Mouse (Mus musculus) ES-CJ7 (cell line): ENCODE results near the gene Lrig1.
A peak's percentile ranks its signal among the peaks of the same experiment; 100 is the strongest.
"Not testable (repeated sequence)": the region's sequence is repeated elsewhere in the genome, so short reads cannot be mapped to it uniquely, and the experiment has no call there.

Source experiments
- DNase-seq: peaks from one replicate; pipeline ENCODE4 v3.0.0; 2011; ENCODE audit warnings: low read depth, low spot score

Gene Lrig1

GRCm38 (mm10) chr6:94577991-94578390 is 122.0 kb downstream of the Lrig1 start:
- DNase-seq = no peak

- no peak for DNase-seq
Observed at GRCm38 (mm10) chr6:94575526-94576166, 124.3 kb downstream of the Lrig1 start.

GRCm38 (mm10) chr6:94568040-94568439 is 131.9 kb downstream of the Lrig1 start:
- no peak for DNase-seq

GRCm38 (mm10) chr6:94565766-94566165 is 134.2 kb downstream of the Lrig1 start:
- DNase-seq = no peak

- peak; percentile 52 for DNase-seq
Observed at GRCm38 (mm10) chr6:94563203-94563940, 136.6 kb downstream of the Lrig1 start.

- DNase-seq = no peak
Observed at GRCm38 (mm10) chr6:94561346-94561745, 138.6 kb downstream of the Lrig1 start.

- no peak for DNase-seq
Observed at GRCm38 (mm10) chr6:94560896-94561295, 139.1 kb downstream of the Lrig1 start.

GRCm38 (mm10) chr6:94558603-94559002 is 141.4 kb downstream of the Lrig1 start:
- not testable (repeated sequence) for DNase-seq
